Mouse (Mus musculus): ENCODE data around the gene Glcci1.
A peak's percentile ranks its signal among the peaks of the same experiment; 100 is the strongest.
"Not testable (repeated sequence)": the region's sequence is repeated elsewhere in the genome, so short reads cannot be mapped to it uniquely, and the experiment has no call there.

Gene Glcci1

DNA sequence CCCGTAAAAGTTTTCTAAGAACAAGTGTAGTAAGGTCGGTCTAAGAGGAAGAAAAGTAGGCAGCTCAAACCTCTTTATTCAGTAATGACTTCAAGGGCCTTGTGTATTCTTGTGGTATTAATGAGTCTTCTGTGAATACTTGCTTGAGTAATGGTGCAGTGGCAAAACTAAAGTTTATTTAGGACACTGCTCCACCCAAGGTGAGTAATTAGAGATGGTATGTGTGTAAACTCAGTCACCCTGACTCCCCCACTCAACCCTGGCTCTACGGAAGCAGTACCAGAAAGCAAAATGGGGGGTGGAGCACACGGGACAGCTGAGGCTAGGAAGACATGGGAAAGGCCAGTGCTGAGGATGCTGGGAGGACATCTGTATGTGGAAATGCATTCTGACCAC is 13.6 kb upstream of the Glcci1 start:
- no peak for DNase-seq

DNA sequence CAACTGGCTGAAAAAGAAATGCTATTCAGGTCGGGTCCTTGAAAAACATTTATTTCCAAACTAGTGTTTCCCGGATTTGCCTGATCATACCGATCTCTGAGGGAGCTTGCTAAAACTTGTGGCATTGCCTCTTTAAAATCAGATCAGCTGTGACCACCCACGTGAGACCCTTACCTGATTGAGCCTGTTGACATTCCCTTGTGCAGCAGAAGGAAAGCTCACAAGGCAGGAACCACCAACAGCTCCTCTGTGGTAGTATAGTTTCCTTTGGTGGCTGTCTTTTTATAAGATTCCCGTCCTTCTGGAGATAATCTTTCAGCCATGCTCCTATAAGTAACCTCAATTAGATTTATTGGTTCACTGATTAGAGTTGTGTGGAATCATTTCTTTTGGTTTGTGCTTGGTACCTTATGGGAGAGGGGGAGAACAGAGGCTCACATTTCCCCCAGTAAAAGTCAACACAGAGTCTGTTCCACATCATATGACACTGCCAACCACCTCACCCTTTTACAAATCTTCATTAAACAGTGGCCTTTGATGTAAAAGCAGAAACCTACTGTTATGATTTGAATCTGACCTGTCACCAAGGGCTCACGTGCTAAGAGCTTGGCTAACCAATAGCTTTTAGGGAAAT is 12.0 kb upstream of the Glcci1 start:
- no peak for DNase-seq

DNA sequence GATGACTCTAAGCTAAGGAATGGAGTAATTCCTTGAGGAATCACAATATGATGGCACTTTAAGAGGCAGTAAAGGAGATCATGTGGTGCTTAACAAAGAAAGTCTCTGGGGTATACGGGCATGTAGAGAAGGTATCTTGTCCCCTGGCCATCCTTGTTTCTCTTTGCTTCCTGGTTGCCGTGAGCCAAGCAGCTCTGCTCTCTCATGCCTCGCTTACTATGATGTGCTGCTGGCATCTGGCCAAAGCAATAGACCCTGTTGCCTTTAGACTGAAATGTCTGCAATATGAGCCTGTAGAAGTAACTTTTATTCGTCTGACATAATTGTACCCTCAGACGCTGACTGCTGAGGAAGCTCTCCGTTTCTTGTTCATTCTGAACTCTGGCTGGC is 11.5 kb upstream of the Glcci1 start:
- no peak for DNase-seq

DNA sequence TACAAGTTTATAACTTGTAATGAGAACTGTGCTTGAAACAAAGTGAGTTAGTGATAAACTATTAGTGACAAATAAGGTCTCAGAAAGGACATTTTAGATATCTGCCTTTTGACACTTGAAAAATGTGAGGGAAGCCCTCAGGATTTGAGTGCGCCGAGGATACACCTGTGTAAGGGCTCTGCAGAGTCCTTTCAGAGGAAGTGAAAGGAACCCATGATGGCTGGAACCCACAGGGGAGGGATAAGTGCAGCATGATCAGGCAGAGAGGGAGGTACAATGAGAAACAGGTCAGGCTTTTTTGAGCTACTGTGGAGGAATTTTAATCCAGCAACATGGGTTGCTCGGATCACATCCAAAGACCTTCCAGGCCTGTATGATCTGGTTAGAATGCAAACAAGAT is 10.4 kb upstream of the Glcci1 start:
- DNase-seq = no peak

DNA sequence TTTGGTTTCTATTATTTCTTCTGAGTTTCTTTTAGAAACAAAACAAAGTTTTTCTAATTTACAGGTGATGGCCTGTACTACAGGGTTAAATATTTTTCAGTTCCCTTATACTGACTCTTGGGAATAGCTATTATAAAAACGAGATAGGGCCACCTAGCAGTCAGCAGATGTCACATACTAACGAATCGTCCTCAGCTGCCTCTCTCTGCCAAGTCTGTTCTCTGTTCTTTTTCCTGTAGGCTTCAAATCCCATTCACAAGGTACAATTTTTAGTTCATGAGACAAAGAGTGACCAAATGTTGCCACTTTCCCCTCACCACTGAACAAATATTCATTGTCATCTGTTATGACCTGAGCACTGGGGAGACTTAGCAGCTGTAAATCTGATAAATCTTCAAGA is 5.4 kb upstream of the Glcci1 start:
- no peak for DNase-seq

DNA sequence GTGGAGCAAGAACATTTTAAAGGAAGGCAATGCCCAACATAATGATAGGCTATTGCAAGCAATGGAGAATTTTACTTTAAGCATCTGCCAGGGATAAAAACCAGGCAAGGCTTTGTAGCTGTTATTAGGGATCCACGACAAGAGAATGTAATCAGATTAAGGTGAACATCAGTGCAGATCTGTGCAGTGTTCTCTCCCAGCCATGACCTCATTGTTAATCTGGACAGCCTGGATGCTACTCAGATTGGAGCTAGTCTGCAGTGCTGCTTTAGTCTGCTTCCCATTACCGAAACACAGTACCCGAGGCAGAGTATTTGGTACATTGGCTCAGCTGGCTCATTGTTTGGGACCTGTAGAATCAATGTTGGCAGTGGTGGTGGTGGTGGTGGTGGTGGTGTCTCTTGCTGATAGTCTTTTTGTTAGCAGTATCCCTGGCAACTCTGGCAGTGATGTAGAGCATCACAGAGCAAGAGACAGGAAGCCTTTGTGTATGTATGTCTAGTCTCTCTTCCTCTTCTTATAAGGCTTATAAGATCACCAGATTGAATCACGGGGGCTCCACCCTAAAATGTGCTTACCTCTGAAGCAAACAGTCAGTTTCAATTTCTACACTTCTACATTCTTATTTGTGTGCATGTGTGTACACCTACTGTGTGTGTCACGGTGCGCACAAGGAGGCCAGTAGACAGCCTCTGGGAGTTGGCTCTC is 4.7 kb upstream of the Glcci1 start:
- peak; percentile 31 for DNase-seq

DNA sequence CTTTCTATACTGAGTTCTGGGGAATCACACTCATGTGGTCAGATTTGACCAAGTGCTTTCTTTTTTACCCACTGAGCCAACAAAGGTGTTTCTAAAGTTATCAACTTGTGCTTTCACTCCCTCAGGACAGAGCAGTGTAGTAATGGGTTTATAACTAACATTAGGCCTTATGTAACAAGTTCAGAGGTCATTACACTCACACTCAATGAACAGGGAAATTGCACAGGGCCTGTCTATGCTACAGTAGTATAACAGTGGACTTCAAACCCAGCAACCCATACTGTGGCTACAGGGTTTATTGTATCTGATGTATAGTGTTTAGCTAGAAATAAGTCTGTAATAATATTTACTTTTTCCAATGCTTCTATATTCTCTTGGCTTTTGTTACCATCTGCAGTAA is 2.8 kb upstream of the Glcci1 start:
- DNase-seq = no peak

DNA sequence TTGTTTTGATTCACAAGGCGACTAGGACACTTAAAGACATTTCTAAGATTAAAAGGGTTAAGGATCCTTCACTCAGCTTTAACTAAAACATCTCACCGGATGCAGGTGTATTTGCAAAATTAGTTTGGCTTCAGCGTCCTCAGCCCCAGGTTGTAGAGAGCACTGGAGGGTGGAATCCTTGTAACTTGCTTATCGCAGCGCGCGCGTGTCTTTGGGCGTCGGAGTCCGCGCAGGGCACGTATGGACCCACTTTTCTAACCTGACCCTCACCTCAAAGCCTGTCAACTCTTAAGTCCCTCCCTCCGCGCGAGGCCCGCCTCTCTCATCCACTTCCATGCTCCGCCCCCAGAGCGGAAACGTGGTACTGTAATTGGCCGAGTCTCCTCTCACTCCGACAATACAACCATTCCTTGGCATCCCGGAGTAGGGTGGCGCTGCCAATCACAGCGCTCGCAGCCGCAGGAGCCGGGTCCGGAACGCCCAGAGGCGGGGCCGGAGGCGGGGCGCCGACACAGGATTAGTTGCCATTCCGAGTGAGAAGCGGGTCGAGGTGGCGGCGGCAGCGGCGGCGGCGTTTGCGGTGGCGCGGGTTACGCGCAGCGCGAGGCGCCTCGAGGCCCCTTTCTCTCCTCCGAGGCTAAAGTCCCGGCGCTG is 390 bp upstream of the Glcci1 start:
- peak; percentile 100 for DNase-seq

DNA sequence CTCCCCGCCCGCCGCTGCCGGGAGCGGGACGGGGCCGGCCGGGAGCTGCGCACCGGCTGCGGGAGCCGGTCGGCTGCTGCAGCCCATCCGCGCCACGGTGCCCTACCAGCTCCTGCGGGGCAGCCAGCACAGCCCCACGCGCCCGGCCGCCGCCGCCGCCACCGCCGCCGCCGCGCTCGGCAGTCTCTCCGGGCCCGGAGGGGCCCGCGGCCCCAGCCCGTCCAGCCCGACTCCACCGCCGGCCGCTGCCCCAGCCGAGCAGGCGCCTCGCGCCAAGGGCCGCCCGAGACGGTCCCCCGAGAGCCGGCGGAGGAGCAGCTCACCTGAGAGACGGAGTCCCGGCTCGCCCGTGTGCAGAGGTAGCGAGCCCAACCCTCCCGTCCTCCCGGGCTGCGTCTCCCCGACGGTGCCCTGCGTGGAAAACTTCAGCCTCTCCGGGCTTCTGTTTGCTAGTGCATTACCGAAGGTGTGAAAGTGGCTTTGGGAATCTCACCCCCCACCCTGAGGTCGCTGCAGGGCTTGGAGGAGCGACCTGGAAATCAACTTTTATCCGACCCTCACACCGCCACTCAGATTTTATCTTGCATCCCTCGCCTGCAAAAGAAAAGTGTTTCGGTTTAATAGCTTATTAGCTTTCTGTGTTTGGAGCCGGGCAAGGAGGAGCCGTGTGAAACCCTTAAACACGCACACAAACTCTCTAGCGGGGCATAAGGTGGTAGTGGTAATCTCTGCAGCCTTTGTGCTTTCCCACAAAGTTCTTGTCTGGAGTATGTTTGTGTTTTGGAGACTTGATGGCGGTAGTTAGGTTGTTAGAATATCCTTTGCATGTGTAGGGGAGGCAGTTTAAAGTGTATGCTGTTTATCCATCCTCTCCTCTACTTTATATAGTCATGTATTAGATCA is 812 bp downstream of the Glcci1 start:
- no peak for DNase-seq

DNA sequence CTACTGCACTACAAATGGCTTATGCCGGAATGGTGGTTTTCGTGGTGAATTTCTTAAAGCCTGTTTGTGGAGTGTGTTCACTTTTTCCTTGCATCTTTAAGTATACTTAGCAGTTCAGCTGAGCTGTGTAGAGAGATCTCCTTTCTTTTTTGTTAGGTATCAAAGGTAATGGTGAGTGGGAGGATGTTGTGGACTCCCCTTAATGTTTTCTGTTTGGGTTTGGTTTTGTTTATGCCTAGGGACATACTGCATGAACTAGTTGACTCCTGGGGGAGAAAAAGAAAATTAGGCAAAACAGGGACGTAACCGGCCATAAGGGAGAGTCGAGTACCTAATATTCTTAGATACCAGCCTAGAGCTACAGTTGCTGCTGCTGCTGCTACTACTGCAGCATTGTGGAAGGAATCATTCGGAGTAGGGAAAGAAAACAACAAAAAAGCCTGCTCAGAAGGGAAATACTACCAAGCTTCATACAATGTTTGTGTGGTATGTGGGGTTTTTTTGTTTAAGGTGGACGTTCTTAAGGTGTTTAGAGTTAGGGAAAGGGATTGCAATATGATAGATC is 1.5 kb downstream of the Glcci1 start:
- no peak for DNase-seq

DNA sequence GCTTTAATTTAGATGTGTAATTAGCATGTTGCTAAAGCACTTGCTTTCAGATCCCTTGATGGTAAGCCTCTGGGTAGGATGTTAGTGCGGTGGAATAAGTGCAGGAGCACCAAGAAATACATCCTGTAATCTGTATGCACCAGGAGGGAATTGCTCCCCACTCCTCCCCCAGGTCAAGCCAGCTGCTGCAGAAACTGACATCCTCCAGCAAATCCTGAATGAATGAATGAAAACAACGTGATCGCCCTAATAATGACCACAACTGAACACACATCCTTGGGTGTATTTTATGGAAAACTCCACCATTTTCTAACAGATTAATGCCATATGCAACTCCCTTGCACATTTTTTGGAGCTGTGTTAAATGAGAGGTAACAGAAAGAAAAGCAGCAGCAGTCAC is 2.0 kb downstream of the Glcci1 start:
- DNase-seq = no peak

DNA sequence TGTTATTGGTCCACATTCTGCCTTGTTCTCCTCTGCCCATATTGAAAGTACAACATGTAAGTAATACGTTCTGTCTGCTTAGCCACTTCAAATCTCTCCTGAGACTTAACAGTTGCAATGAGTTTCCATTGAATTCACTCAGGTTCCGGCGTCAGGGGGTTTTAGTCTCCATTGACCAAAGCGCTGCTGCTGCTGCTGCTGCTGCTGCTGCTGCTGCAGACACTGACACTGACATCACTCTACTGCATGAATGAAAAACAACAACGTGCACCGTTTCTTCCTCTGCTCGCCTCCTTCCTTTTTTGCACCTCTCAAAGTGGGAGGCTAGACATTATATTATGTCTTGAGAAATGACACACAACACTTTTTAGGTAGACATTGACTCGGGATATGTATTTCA is 3.0 kb downstream of the Glcci1 start:
- DNase-seq = no peak

DNA sequence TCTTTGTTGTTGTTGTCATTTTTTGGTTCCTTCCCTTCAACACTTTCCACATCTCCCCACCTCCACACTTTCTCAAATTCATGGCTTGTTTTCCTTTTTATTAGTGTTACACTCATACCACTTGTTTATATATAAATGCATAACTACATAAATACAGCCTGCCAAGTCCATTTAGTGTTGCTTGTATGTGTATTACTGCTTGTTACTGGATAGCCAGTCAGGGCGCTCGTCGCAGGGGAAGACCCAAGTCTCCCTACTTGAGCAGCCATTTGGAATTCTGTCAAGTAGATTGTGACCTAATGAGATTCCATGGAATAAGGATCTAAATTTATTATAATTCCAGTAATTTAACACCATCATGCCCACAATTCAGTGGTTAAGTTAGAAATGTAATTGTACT is 10.3 kb downstream of the Glcci1 start:
- DNase-seq = no peak

DNA sequence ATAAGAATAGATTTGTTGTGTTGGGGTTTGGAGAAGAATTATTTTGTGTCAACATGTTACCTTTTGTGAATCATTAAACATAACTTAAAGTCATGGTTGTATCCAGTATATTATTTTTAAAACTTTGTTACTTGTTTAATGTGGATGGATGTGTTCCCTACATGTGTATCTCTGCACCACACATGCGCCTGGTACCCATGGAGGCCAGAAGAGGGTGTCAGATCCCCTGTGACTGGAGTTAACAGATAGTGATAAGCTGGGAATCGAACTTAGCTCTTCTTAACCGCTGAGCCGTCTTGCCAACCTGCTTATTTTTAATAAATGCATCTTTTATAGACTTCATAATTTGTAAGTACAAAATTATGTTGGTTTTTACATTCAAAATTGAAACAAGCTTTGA is 11.8 kb downstream of the Glcci1 start:
- DNase-seq = no peak

DNA sequence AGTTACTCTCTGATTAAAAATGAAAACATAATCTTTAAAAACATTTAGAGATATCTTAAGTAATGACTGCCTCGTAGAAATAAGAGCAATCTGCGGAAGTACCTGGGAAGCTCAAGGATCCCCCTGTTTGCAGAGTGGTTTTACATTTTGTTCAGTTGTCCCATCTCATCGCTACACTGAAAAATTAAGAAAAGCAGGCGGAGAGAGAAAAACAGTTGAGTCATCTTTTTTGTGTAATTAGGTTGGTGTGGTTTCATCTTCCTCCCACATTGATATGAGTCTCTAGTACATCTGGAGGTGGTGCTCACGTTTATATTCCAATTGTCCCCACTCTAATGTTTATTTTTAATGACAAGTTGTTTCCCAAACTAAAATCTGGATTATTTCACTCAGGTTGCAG is 15.3 kb downstream of the Glcci1 start:
- DNase-seq = no peak

DNA sequence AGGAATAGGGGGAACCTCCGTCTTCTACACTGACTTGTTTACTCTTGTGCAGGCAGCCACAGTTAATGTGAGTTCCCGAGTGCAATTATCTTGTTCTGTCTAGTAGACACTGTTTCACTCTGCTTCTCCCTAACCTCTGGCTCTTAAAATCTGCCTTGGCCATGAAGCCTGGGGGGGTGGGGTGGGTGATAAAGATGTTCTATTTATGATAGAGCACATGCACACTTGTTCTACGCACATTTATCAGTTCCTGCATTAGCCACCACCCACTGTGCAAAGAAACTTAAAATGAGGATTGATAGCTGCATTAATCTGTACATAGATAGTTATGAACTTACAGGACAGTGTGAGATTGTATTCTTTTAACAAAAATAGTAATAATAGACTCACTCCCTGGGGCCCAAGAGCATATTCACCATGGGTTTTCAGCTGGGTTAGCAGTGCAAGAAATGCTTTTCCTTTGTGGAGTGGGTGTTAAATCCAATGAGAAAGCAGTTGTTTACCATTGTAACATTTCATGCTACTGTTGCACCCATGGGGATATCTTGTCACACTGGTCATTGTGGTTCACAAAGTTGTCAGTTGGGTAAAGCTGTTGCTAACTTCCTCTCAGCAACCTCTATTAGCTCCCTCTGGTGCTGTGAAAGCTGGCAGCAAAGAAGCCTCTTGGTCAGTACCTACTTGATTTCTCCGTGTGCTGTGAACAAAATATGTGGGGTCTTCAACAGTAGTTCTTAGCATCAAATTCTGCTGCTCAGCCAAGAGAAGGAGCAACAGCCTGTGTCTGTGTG is 21.9 kb downstream of the Glcci1 start:
- DNase-seq = no peak

DNA sequence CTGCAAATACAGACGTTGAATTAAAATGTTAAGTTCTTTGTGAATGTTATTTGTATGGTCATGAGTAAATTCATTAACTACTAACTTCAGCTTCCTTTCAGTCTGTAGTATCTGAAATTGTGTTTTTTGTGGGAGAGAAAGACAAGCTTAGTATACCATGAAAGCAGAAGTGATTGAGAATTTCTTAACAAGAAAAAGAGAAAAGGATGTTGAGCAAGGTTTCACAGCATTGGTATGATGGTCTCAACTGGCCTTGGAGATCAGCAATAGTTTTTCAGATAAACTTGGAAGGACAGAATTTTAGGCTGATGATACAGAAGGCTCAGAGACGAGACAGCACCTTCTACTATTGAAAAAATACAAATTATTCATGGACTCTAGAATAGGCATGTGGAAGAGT is 27.5 kb downstream of the Glcci1 start:
- no peak for DNase-seq

DNA sequence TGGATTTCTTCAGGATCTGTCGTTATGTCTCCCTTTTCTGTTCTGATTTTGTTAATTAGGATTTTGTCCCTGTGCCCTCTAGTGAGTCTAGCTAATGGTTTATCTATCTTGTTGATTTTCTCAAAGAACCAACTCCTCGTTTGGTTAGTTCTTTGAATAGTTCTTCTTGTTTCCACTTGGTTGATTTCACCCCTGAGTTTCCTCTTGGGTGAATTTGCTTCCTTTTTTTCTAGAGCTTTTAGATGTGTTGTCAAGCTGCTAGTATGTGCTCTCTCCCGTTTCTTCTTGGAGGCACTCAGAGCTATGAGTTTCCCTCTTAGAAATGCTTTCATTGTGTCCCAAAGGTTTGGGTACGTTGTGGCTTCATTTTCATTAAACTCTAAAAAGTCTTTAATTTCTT is 32.1 kb downstream of the Glcci1 start:
- not testable (repeated sequence) for DNase-seq

DNA sequence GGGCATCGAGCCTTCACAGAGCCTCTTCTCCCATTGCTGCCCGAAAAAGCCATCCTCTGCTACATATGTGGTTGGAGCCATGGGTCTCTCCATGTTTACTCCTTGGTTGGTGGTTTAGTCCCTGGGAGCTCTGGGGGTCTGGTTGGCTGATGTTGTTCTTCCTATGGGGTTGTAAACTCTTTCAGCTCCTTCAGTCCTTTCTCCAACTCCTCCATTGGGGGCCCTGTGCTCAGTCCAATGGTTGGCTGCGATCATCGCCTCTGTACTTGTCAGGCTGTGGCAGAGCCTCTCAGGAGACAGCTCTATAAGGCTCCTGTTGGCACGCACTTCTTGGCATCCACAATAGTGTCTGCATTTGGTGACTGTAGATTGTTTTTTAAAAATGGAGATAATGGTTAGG is 35.4 kb downstream of the Glcci1 start:
- DNase-seq = no peak

DNA sequence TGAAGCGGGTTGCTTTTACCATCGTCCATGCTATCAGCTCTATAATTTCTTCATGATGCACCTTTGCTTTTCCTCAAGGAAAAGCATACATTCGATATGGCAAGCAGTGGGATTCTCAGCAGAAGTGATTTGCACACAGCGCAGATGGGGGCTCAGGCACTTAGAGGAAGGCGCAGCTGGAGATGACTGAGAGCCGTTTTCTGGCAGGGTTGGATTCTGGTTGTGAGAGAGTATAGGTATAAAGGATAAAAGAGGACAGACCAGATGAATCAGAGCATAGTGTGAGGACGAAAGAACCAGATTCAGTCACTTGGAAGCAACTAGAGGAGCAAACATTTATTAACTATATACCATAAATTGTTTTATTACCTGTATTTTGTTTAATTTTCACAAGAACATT is 36.4 kb downstream of the Glcci1 start:
- DNase-seq = no peak

DNA sequence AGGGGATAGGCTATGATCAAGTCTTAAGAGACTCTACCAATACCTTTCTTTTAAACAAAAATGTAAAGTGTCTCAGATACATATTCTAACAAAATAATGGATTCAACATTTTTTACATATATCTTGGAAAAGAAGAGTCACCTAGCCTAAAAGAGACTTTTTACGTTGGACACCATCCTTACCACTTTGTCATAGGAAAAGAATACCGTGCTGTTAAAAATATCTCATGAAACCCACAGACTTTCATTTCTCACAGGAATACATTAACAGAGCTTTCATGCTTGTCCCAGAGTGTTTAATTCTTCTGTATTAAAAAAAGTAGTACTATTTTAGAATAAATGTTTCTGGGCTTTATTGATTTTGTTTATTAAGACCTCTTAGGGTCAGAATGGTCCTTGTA is 41.8 kb downstream of the Glcci1 start:
- no peak for DNase-seq

DNA sequence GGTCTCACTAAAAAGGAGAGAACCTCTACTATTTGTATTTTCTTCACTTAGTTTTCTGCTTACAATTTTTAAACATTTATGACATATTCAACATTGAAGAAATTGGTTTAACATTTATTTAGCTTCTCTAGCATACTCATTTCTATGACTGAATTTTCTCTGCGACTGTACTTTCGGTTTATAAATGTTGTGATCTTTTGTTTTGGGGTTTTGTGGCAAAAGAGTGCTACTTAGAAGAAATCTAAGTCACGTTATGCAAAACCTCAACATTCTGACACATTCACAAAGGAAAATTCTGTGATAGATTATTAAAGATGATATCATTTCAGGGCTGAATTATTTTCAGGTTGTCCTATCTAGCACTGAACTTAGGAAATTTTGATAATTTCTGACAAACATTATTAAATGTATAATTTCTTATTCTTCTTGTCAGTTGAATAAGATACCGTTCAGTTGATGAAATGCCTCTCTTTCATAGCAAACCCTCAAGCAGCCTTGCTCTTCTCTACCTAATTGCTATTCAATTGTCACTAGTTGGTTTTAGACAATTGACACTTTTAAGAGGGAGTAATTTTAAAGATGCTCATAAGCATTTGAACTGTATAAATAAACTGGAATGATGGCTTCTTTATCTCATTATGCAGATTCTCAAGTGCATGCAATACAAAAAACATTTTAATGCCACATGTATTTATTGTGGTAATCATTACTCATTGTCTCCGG is 47.6 kb downstream of the Glcci1 start:
- DNase-seq = no peak
